Mouse (Mus musculus) liver, embryonic 16.5 days (tissue): ENCODE measurements around the gene Cd300e. TPM values are rescaled to one million over a fixed set of nuclear protein-coding genes. Genes with fewer than 3 reads are reported as not detected.

Experiments
- ATAC-seq: fragments of 200-750 bp; cut with Nextera tagmentation; 2 replicates; pipeline ENCODE4 v1.8.0; 2017; ENCODE audit warnings: low read depth, mild to moderate bottlenecking, moderate number of reproducible peaks, moderate library complexity
- H3K27ac ChIP-seq: fragments of 300-500 bp; sonication (generic); 2 replicates; pipeline ENCODE4 v1.5.1; 2014; ENCODE audit warnings: mild to moderate bottlenecking, low read length
- H3K27me3 ChIP-seq: fragments of 300-500 bp; sonication (generic); 2 replicates; pipeline ENCODE4 v1.6.1; 2014; ENCODE audit warnings: low read depth, low read length, mixed read lengths; ENCODE audit not compliant: control insufficient read depth, insufficient read depth
- H3K36me3 ChIP-seq: fragments of 300-500 bp; sonication (generic); 2 replicates; pipeline ENCODE4 v1.6.1; 2014; ENCODE audit warnings: mild to moderate bottlenecking; ENCODE audit not compliant: control insufficient read depth, insufficient read depth
- H3K4me1 ChIP-seq: fragments of 300-500 bp; sonication (generic); 2 replicates; pipeline ENCODE4 v1.6.1; 2014; ENCODE audit warnings: low read depth, low read length, mixed read lengths; ENCODE audit not compliant: control insufficient read depth
- H3K4me2 ChIP-seq: fragments of 300-500 bp; sonication (generic); 2 replicates; pipeline ENCODE4 v1.6.1; 2014; ENCODE audit warnings: low read depth, low read length, mixed read lengths
- H3K4me3 ChIP-seq: fragments of 300-500 bp; sonication (generic); 2 replicates; pipeline ENCODE4 v1.5.1; 2014; ENCODE audit warnings: low read depth, mild to moderate bottlenecking, low read length
- H3K9ac ChIP-seq: fragments of 300-500 bp; sonication (generic); 2 replicates; pipeline ENCODE4 v1.6.1; 2014; ENCODE audit warnings: low read depth, low read length
- H3K9me3 ChIP-seq: fragments of 300-500 bp; sonication (generic); replicated peaks from 2 replicates; pipeline ENCODE4 v1.6.1; 2016; ENCODE audit warnings: low read length; ENCODE audit not compliant: control insufficient read depth
- WGBS: fragments of 180-500 bp; shearing (Covaris S2); extraction: QIAGEN DNeasy Blood & Tissue Kit; methylation state at CpG from one replicate; pipeline ENCODE4 v1.1.7; 2014; ENCODE audit not compliant: insufficient replicate concordance; 5-methylcytosine and 5-hydroxymethylcytosine counted together
- polyA plus RNA-seq: library from polyadenylated mRNA; unstranded; fragments of >200 nt; fragmentation: Nextera tagmentation; extraction: Ambion mirVana; gene quantifications from 2 replicates; pipeline ENCODE4 v1.2.1, GENCODE M21; 2015

The Cd300e gene
- polyA plus RNA-seq, 1 experiment from 2014 or later, result 0.79 TPM

DNA sequence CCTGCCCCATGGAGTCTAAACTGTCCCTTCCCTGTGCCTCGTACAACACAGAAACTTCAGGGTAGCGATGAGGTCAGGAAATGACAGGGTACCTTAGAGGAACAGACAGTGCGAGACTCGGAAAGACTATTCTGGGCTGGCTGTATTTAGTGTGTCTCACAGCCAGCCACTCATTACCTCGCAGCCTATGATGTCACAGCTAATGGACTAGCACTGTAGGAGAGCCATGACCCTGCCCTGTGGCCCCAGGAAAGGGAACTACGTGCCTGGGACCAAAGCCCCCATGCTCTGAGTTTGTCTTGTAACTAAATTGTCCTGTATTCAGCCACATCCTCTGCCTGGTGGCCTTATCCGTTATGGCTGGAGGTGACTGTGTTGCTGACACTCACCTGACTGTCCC, 13.4 kb upstream of the Cd300e start:
- ATAC-seq, result peak; percentile 60
- Histone ChIP-seq H3K27ac (peak overlapping the region; percentile 55), H3K4me1 (peaks cover 4% of the 10 kb centered on the region), H3K9ac (no peak overlapping the region), H3K27me3 (no peaks in the 10 kb centered on the region), H3K36me3 (no peaks in the 10 kb centered on the region), H3K9me3 (no peaks in the 10 kb centered on the region), H3K4me2 (no peak overlapping the region), H3K4me3 (no peak overlapping the region)
- WGBS, result 13% methylated on average over 7 of the region's 7 CpGs

DNA sequence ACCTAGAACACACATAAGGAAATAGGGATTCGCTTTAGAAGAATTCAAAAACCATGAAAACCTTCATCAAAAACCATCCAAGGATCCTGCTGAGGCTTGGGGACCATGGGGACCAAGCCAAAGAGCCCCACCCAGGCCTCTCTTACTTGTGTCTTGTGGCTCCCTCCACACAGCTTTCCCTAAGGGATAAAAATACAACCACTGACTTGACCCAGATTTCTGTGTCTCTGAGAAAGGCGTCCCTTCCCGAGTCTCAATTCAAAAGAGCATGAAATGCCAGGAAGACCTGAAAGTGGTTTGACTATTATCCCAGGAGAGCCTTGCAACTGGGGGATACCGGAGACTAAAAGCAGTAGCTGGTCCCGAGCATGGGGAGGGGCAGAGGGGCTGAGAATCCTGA, 11.0 kb upstream of the Cd300e start:
- Histone ChIP-seq H3K4me2 (no peak overlapping the region), H3K27me3 (no peaks in the 10 kb centered on the region), H3K9ac (no peak overlapping the region), H3K36me3 (no peaks in the 10 kb centered on the region), H3K4me3 (no peak overlapping the region), H3K27ac (no peak overlapping the region), H3K9me3 (no peaks in the 10 kb centered on the region), H3K4me1 (peaks cover 4% of the 10 kb centered on the region)
- WGBS, result 57% methylated on average over 5 of the region's 5 CpGs
- no peak for ATAC-seq

DNA sequence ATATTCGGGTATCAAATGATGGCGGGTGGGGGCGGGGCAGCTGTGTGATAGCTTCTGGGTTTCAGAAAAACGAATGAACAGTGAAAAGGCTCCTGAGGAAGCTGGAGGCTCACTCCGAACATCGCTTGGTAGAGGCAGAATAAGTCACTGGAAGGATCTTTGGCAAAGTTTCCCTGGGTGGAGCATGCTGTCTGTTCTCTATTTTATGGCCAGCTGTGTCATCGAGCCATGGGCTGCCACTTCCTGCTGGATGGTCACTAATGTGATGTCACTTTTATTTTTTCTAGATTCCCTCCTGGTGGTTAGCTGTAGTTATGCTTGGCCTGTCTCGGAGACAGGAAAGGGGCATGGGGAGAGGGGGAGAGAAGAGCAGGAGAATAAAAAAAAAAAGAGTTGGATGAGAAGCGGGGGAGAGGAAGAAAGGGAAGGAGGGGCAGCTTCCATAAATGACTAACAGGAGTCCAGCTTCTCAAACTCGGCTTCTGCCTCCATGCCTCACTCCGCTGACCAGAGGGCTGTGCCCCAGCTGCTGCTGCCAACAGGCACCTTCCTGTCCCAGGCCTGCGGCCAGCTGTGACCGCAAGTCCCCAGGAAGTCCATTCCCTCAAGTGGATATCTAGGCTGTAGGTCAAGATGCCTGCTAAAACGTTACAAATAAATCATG, 9.8 kb upstream of the Cd300e start:
- Histone ChIP-seq H3K9me3 (no peaks in the 10 kb centered on the region), H3K4me2 (0 out of 2 replicates have a peak overlapping the region, but pooled peaks have one; percentile 0), H3K36me3 (no peaks in the 10 kb centered on the region), H3K27ac (no peak overlapping the region), H3K4me3 (no peak overlapping the region), H3K4me1 (peaks cover 4% of the 10 kb centered on the region), H3K27me3 (no peaks in the 10 kb centered on the region), H3K9ac (no peak overlapping the region)
- WGBS, result 15% methylated on average over 14 of the region's 14 CpGs
- ATAC-seq, result no peak

DNA sequence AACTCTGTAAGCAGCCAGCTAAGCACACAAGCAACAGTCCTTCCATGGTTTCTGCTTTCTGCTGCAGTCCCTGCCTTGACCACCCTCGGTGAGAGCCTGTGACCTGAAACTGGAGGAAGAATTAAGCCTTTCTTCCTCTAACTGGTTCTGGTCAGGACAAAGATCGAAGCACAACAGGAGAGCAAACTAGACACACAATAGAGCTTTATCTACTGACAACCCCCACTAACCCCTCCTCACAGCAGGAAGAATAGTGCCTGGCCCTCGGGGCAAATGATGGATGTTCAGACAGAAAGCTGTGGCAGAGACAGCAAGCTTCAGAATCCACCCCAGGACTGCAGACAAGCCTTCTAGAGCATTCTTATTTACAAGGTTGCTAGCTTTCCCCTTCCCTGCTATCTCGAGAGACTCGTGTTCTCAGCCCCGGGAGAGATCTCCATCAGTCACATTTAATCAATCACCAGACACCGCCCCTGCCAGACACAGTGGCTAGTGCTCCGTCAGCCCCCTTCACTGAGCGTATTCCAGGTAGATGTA, 9.1 kb upstream of the Cd300e start:
- Histone ChIP-seq H3K9ac (no peak overlapping the region), H3K4me1 (peaks cover 4% of the 10 kb centered on the region), H3K36me3 (no peaks in the 10 kb centered on the region), H3K9me3 (no peaks in the 10 kb centered on the region), H3K27me3 (no peaks in the 10 kb centered on the region), H3K4me3 (no peak overlapping the region), H3K27ac (no peak overlapping the region), H3K4me2 (no peak overlapping the region)
- 11% methylated on average over 9 of the region's 9 CpGs for WGBS
- ATAC-seq, result no peak

DNA sequence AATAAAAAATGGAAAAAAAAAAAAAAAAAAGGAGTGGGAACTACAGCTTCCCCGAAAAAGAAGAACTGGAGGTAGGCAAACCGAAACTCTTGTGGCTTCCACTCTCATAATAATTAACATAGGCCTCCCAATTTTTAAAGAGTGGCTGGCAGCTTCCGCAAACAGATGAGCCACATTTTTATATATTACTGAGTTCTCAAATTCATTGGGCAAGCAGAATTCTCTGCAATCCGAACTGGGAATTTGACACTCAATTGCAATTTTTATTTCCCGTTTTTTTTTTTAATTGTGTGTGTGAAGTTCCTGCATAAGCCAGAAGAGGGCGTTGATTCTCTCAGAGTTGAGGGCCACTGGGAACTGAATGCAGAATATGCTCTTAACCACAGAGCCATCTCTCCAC, 4.8 kb upstream of the Cd300e start:
- Histone ChIP-seq H3K36me3 (no peaks in the 10 kb centered on the region), H3K9ac (no peak overlapping the region), H3K27me3 (no peaks in the 10 kb centered on the region), H3K27ac (no peak overlapping the region), H3K4me2 (no peak overlapping the region), H3K4me3 (no peak overlapping the region), H3K4me1 (no peaks in the 10 kb centered on the region), H3K9me3 (no peaks in the 10 kb centered on the region)
- 35% methylated on average over 6 of the region's 6 CpGs for WGBS
- ATAC-seq, result no peak

DNA sequence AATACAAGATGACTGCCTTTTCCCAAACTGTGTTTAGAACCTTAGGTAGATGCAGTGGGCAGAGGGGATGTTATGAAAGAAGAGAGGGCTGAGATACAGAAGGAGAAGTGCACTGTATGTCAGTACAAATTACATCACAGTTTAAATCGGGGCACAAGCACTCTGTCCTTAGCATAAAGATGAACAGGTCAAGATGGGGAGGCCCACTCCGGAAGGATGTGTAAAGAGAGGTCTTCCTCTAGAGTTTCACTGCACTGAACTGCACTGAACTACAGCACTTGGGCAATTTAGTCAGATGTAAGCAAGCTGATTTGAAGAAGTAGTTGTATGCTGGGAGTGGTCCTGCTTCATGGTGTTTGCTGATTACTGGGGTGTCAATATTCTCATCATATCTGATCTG, 2.2 kb downstream of the Cd300e start:
- H3K27me3 ChIP-seq, result no peaks in the 10 kb centered on the region
- H3K4me1 ChIP-seq, result no peaks in the 10 kb centered on the region
- no peaks in the 10 kb centered on the region for H3K36me3 ChIP-seq
- WGBS, result 39% methylated on average over 2 of the region's 2 CpGs
- H3K4me2 ChIP-seq, result no peak overlapping the region
- no peak overlapping the region for H3K27ac ChIP-seq
- no peak overlapping the region for H3K4me3 ChIP-seq
- H3K9me3 ChIP-seq, result no peaks in the 10 kb centered on the region
- H3K9ac ChIP-seq, result no peak overlapping the region
- ATAC-seq, result no peak

DNA sequence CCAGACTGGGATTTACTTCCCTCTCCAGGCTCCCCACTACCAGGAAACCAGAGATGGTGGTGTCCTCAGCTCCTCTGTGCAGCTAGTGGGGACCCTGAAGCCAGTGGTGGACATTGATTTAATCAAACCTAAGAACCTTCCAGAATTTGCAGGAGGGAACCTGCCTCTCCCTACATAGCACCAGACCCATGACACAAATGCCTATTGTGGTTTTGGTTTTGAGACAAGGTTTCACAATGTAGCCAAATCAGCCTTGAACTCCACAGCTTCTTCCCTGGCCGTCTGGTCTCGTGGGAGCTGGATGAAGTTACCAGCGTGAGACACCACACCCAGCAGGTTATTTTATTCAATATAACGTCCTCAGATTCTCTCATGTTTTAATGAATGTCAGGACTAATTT, 3.3 kb downstream of the Cd300e start:
- no peaks in the 10 kb centered on the region for H3K36me3 ChIP-seq
- ATAC-seq, result no peak
- no peak overlapping the region for H3K27ac ChIP-seq
- no peaks in the 10 kb centered on the region for H3K4me1 ChIP-seq
- H3K27me3 ChIP-seq, result no peaks in the 10 kb centered on the region
- 46% methylated on average over 4 of the region's 4 CpGs for WGBS
- no peak overlapping the region for H3K4me3 ChIP-seq
- H3K4me2 ChIP-seq, result no peak overlapping the region
- no peak overlapping the region for H3K9ac ChIP-seq
- H3K9me3 ChIP-seq, result no peaks in the 10 kb centered on the region

DNA sequence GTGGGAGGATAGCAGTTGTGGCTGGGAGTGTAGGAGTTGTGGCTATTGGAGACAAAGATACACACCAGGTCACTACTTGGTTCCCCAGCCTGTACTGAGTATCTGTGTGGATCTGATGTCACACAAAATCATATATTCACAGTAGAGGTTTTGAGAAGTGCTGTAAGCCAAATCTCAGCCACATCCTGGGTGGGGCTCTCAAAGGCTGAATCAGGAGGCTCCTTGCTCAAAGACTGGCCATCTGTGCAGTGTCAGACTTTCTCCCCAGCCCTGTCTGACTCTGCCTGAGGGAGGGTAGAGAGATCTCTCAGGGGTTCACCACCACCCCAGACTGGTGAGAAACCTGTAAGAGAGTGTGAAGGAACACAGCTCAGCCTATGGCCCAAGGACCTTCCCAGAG, 7.4 kb downstream of the Cd300e start:
- Histone ChIP-seq H3K4me1 (no peaks in the 10 kb centered on the region), H3K9me3 (no peaks in the 10 kb centered on the region), H3K27ac (no peak overlapping the region), H3K4me2 (no peak overlapping the region), H3K4me3 (no peak overlapping the region), H3K9ac (no peak overlapping the region), H3K27me3 (no peaks in the 10 kb centered on the region), H3K36me3 (no peaks in the 10 kb centered on the region)
- ATAC-seq, result no peak

DNA sequence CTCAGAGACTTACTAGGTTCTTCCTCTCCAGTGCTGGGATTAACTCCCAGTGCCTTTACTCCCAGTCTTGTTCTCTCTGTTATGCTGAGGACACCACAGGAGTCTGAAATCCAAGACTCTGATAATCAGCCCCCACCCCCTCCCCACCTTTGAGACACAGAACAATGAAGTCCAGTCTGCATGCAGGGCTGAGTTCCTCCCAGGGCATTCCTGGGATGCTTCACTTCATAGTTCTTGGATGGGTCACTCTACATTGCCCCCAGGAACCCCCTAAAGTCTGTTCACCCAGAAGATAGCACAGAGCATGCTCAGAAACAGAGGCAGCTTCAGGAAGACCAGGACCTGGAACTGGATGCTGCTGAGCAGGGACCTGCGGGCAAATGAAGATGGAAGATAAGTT, 9.0 kb downstream of the Cd300e start:
- H3K27ac ChIP-seq, result no peak overlapping the region
- no peaks in the 10 kb centered on the region for H3K4me1 ChIP-seq
- H3K4me2 ChIP-seq, result no peak overlapping the region
- 70% methylated on average over 1 of the region's 1 CpGs for WGBS
- H3K9me3 ChIP-seq, result no peaks in the 10 kb centered on the region
- no peak for ATAC-seq
- H3K9ac ChIP-seq, result no peak overlapping the region
- H3K4me3 ChIP-seq, result no peak overlapping the region
- no peaks in the 10 kb centered on the region for H3K27me3 ChIP-seq
- no peaks in the 10 kb centered on the region for H3K36me3 ChIP-seq
